Mouse (Mus musculus): ENCODE measurements around the gene Arsb.
"Not testable (repeated sequence)": the region's sequence is repeated elsewhere in the genome, so short reads cannot be mapped to it uniquely, and the experiment has no call there.

Arsb gene

DNA sequence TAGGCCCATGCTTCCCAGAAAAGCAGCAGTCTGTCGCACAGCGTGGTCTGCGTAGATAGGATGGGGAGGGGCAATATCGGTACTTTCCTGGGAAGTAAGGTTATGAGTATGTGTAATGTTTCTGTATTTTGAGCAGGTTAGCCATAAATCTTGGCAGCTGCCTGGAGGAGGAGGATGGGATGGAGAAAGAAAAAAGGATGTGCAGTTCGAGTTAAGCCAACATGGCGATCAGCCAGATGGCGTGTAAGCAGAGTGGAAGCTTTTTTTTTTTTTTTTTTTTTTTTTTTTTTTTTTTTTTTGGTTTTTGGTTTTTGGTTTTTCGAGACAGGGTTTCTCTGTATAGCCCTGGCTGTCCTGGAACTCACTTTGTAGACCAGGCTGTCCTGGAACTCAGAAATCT lies 214.3 kb downstream of the Arsb start:
- not testable (repeated sequence) for DNase-seq (ENCODE audit: low spot score)

DNA sequence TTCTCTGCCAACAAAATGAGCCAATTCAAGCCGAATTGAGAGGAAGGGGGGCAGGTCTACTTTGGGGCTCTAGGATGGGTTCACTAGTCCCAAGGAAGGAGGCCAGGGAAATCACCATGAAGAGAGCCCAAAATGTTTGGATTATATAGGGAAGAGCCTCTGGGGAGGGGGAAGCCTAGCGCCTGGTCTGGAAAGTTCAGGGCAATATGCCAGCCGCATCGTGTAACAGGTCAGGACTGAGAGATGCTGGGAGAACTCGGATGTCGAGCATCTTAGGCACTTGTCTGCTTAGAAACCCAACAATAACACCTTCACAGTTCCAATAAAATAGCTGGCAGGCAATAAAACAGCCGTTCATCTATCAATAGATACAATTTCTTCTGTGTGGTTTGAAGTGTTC lies 216.2 kb downstream of the Arsb start:
- no peak for DNase-seq (ENCODE audit: low spot score)

DNA sequence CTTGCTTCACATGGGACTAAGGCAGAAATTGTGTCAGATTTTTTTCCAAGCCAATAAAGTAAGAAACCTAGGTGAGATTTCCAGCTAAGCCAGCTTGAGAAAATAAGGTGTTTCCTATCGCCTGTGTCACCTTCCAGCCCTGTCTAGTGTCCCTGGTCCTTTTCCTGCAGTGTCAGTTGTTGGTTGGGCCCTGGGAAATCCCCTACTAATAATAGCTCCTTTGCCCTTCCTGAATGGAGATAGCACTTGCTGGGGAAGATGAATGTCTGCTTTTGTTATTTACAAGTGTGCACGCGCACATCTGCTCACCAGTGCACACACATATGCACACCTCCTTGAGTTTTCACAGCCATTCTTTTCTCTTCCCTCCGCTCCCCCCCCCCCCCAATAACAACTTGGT lies 217.8 kb downstream of the Arsb start:
- no peak for DNase-seq (ENCODE audit: low spot score)

DNA sequence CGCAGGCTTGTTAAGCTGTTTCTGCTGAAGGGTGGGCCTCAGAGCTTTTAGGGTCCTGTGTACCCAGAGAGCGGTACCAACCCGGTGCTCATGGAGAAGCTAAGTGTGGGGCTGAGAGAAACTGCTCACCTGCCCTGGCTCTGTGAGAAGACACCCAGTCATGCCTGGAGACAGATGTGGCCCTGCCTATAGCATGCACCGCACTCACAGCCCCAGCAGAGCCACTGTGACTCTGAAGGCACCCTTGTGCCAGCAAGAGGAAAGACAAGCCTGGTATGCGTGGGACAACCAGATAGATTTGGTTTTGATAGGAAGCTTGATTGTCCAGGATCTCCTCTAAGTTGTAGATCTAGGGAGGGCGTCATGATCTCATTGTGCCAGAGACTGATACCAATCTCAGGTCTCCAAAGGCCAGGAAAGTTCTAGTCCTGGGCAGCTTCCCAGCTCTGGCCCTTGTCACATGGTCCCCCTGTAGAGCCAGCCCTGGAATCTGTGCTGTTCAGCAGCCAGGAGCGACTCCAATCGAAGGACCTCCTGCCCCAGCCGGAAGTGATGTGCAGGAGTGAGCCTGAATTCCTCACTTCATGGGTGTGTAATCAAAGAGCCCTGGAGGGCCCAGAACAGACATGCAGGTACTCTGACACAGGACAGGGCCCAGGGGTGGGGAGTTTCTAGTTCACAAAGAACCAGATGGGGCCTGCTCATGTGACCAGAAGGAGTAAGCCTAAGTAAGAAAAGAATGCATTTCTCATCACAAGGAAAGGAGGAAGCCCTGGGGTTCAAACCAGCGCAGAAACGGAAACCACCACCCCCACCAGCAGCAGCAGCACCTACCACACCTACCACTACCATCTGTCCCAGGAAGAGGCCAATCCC lies 218.5 kb downstream of the Arsb start:
- no peak for DNase-seq (ENCODE audit: low spot score)

DNA sequence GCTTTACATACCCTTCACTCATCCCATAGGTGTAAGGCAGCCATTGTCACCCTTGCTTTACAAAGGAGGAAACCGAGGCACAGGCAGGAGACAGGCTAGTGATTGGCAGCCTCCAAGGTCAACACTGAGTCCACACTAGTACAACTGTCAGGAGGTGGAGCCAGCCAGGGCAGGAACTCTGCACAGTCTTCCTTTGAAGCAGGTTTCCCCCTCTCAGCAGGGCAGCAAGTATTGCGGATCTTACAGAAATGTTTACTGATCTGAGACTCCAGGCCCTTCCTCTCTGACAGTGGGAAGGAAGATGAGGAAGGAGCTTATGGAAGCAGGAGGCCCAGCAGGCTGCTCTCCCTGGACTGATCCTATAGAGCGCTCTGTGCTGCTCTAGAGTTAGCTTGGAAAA lies 219.4 kb downstream of the Arsb start:
- no peak for DNase-seq (ENCODE audit: low spot score)

DNA sequence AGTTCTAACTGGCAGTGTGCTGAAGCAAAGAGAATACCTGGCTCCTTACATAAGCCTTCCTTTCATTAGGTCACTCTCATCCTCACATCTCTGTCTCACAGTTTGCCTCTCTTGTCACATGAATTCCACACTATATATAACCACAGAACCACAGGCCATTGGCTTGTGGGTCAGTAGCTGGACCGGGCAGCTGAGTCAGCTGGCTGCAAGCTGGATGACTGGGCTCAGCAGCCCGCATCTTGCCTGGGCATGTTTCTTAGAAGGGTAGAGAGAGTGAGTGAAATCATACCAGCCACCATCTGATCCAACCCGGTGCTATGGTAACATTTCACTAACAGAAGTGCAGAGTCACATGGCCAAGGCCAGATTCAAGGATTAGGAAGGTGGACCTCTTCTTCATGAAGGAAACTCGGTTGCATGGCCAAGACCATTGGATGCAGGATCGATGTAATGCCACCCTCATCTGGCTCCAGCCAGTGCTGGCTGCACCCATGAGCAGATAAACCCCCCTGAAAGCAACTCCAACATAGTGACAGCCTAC lies 221.0 kb downstream of the Arsb start:
- no peak for DNase-seq (ENCODE audit: low spot score)

Data from ovary, postnatal 36 days (tissue).